Mouse (Mus musculus): ENCODE data around the gene Olfr55.
"Not testable (repeated sequence)": the region's sequence is repeated elsewhere in the genome, so short reads cannot be mapped to it uniquely, and the experiment has no call there.

Olfr55 gene

DNA sequence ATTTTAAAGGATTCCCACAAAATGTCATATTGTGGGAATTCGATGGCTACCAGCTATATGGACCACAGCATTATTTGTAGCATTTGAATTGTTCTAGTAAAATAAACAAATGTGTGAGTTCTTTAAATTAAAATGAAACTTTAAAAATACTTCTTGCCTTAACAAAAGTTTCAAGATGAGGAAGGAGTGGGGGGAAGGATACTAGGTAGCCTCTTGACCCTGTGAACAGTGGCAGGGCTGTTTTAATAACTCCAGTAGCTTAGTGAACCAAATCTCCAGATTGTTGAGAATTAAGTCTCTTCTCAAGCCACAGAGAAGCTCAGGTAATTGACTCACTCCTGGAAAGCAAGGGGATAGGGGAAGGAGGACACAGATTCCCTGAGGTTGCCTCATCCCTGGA lies at the start of gene Olfr55:
Gene Olfr55 (plus strand): TSS at position 301 of the 400 bp plus-strand sequence.
- DNase-seq = not testable (repeated sequence)

DNA sequence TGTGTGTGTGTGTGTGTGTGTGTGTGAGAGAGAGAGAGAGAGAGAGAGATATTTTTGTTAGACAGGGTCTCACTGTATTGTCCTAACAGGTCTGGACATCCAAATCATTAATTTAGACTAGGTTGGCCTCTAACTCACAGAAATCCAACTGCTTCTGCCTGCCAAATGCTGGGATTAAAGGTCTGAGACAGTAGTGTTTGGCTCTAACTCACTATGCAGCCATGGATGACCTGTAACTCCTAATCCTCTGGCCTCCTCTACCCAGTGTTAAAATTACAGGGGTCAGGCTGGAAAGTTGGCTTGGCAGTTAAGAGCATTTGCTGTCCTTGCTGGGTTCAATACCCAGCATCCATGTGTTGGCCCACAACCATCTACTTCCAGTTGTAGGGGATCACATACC lies 43.7 kb upstream of the Olfr55 start:
- no peak for DNase-seq

DNA sequence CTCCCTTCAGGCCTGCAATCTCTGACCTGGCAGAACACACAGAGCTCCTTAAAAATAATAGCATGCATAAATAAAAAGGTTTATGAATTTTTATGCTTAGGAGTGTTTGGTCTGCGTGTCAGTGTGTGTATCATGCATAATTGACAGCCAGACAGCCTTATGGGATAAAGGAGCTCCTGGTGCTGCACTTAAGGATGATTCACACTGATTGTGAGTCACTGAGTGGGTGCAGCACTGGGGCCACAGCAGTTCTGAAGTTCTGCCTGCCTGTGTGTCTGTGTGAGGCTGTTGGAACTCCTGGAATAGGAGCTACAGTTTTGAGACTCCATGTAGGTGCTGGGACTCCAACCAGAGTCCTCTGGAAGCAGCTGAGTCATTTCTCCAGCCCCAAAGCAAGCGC lies 42.0 kb upstream of the Olfr55 start:
- peak; percentile 34 for DNase-seq

DNA sequence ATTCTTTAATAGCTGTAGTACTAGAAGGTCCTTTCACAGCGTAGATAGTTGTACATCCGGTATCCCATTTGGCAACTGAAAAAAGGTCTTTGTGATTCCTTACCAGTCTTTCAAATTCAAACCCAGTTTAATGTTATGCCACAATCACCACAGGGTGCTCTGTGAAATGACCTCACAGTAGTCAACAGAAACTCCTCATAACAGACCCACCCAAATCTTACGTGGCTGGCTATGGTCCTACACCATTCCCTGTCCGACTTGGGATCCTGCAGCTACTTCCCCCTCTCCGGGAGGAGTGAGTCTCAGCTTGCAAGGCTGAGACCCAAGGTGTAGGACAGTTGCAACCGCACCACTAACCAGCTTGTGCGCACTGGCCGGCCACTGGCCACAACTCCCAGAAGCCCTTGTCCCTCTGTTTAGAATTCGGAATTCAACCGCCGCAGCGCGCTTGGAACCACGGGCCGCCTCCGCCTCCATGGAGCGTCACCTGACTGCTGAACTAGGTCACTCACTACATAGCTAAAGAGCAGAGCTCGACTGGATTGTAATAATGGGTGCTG lies 28.9 kb upstream of the Olfr55 start, which contains the start of gene Morc2b:
Gene Morc2b (minus strand): TSS at position 423 of the 560 bp plus-strand sequence.
- DNase-seq = no peak

DNA sequence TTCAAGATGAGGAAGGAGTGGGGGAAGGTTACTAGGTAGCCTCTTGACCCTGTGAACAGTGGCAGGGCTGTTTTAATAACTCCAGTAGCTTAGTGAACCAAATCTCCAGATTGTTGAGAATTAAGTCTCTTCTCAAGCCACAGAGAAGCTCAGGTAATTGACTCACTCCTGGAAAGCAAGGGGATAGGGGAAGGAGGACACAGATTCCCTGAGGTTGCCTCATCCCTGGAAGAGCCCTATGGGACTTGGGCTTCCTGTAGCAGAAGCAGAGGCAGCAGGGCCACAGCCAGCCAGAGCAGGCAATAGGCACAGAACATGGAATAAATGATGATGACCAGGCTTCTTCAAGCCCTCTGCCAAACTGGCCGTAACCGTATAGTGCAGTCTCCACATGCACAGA lies 22.8 kb downstream of the Olfr55 start, which contains the start of gene Olfr239:
Gene Olfr239 (plus strand): TSS at position 301 of the 400 bp plus-strand sequence.
- DNase-seq = not testable (repeated sequence)

DNA sequence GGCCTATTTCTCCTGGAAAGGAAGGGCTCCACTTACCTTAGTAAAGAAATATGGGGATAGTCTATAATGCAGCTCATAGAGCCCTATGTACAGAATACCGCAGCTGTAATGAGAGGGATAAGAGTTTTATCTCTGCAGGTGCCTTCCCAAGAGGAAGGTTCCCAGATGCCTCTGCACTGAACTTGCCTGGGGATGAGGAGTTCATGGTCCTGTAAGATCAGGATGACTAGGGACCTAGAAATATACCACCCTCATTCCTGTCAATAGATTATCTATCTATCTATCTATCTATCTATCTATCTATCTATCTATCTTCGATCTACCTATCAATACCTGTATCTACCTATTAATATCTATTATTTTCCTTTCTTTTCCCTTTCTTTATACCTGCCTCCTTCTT lies 53.3 kb downstream of the Olfr55 start, which contains the start of gene Olfr1564:
Gene Olfr1564 (minus strand): TSS at position 101 of the 400 bp plus-strand sequence.
- DNase-seq = no peak
